32 mouse cellular contexts compared by ENCODE assay signal in the genomic region with DNA sequence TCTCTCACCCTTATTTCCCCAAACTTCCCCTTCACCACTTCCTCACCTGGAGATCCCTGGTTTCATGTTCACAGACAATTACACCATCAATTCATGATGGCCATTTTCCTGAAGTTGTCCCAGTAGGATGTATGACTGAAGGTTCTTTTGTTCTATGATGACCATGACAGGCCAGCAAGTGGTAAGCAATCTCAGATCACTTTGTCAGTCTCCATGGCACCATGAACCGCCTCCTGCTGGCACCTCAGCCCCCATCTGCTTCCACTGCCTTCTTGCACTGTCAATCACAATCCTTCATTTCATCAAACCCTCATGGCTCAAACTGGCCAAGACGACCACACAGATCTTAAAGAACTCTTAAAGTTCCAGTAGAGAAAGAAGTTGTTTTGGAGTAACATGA.
"Had no signal": no experiment of that assay in that cellular context is flagged by ENCODE, and none has a peak within 500 bp of the region (broad histone marks: within the 10 kb centered on the region; RNA-seq: fewer than 3 reads in every experiment).

No protein-coding gene starts in this region.

- H3K27me3 ChIP-seq: limb, embryonic 12.5 days; limb, embryonic 13.5 days; limb, embryonic 15.5 days; liver, embryonic 12.5 days; liver, embryonic 13.5 days; liver, embryonic 15.5 days; lung, embryonic 15.5 days; megakaryocyte, embryonic 14.5 days; midbrain, embryonic 12.5 days; midbrain, embryonic 13.5 days; midbrain, embryonic 15.5 days; neural tube, embryonic 12.5 days; neural tube, embryonic 13.5 days had no signal

- DNase-seq: liver; liver, embryonic 13.5 days; liver, postnatal 0 days; lung, adult 18-20 months; lung, adult 2 months; lung, embryonic 14.5 days; lung, postnatal 10 days; lung, postnatal 14 days; lung, postnatal 36 days; lung, postnatal 4 days; midbrain, embryonic 14.5 days had no signal

- H3K9ac ChIP-seq: limb, embryonic 12.5 days; limb, embryonic 13.5 days; limb, embryonic 15.5 days; liver, embryonic 12.5 days; liver, embryonic 13.5 days; liver, embryonic 14.5 days; liver, embryonic 15.5 days; liver, postnatal 0 days; lung, embryonic 14.5 days; lung, embryonic 15.5 days; midbrain, embryonic 12.5 days; midbrain, embryonic 13.5 days; midbrain, embryonic 15.5 days; neural tube, embryonic 12.5 days; neural tube, embryonic 13.5 days had no signal

- H3K36me3 ChIP-seq: limb, embryonic 10.5 days; limb, embryonic 12.5 days; limb, embryonic 13.5 days; limb, embryonic 15.5 days; liver, embryonic 12.5 days; liver, embryonic 13.5 days; liver, embryonic 15.5 days; lung, embryonic 15.5 days; midbrain, embryonic 10.5 days; midbrain, embryonic 12.5 days; midbrain, embryonic 13.5 days; midbrain, embryonic 15.5 days; neural tube, embryonic 12.5 days; neural tube, embryonic 13.5 days had no signal

- H3K27ac ChIP-seq: limb, embryonic 10.5 days; limb, embryonic 12.5 days; limb, embryonic 13.5 days; limb, embryonic 15.5 days; liver, embryonic 12.5 days; liver, embryonic 13.5 days; liver, embryonic 14.5 days; liver, embryonic 15.5 days; lung, embryonic 15.5 days; macrophage; midbrain, embryonic 10.5 days; midbrain, embryonic 12.5 days; midbrain, embryonic 13.5 days; midbrain, embryonic 15.5 days; neural tube, embryonic 12.5 days; neural tube, embryonic 13.5 days had no signal

- H3K4me2 ChIP-seq: limb, embryonic 12.5 days; limb, embryonic 13.5 days; limb, embryonic 15.5 days; liver, embryonic 11.5 days; liver, embryonic 12.5 days; liver, embryonic 13.5 days; liver, embryonic 15.5 days; lung, embryonic 14.5 days; lung, embryonic 15.5 days; midbrain, embryonic 11.5 days; midbrain, embryonic 12.5 days; midbrain, embryonic 13.5 days; midbrain, embryonic 15.5 days; neural tube, embryonic 12.5 days; neural tube, embryonic 13.5 days had no signal

- H3K9me3 ChIP-seq: limb, embryonic 10.5 days; limb, embryonic 12.5 days; limb, embryonic 13.5 days; limb, embryonic 15.5 days; liver, embryonic 12.5 days; liver, embryonic 13.5 days; liver, embryonic 15.5 days; lung, embryonic 15.5 days; megakaryocyte, embryonic 14.5 days; midbrain, embryonic 10.5 days; midbrain, embryonic 12.5 days; midbrain, embryonic 13.5 days; midbrain, embryonic 15.5 days; neural tube, embryonic 12.5 days; neural tube, embryonic 13.5 days had no signal

- H3K4me3 ChIP-seq: limb, embryonic 10.5 days; limb, embryonic 12.5 days; limb, embryonic 13.5 days; limb, embryonic 15.5 days; liver, embryonic 12.5 days; liver, embryonic 13.5 days; liver, embryonic 15.5 days; lung, embryonic 15.5 days; megakaryocyte, embryonic 14.5 days; midbrain, embryonic 10.5 days; midbrain, embryonic 12.5 days; midbrain, embryonic 13.5 days; midbrain, embryonic 15.5 days; myocyte; neural tube, embryonic 12.5 days; neural tube, embryonic 13.5 days had no signal

- H3K4me1 ChIP-seq: limb, embryonic 13.5 days; limb, embryonic 15.5 days; liver, embryonic 12.5 days; liver, embryonic 13.5 days; liver, embryonic 15.5 days; midbrain, embryonic 12.5 days had no signal

- ATAC-seq: liver, embryonic 12.5 days; liver, postnatal 0 days; lung, postnatal 0 days; midbrain, embryonic 13.5 days; midbrain, embryonic 15.5 days; midbrain, embryonic 16.5 days had no signal
